Mouse (Mus musculus): ENCODE data around the gene Lsm2.
"Not testable (repeated sequence)": the region's sequence is repeated elsewhere in the genome, so short reads cannot be mapped to it uniquely, and the experiment has no call there.

Gene Lsm2

DNA sequence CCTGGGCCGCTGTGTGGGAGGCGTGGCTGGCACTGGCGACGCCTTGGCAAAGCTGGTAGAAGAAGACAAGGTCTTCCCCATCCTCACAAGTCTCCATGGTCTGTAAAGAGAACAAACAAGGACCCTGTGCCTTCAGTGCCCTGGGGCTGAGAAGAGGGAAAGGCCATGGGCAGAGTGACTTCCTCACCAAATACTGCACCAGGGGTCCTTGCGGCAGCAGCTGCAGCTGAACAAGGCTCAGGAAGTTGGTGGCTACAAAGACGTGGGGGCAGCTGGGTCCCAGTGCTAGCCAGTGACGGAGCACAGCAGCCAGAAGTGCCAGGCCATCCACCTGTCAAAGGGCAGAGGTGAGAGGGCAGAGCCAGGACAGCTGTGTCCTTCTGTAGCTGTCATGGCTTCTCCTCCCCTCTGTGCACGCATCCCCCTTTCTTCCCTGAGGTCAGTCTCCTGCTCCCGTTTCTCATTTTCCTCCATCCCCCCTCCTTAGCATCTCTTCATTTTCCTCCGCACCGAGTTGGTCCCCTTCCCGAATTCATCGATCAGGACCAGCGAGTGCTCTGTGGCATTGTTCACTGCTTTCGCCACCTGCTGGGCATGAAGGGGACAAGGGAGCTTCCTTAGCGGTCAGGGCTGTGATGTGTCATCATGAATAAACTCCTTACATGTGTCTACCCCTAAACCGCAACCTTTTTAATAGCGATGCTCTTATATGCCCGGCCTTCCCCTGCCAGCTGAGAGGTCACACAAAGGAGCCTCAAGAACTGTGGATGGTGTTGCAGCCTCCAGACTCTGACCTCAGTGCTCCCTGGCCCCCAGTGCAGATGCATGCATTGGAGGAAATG is 48.2 kb downstream of the Lsm2 start:
- no peak for DNase-seq (ENCODE audit: low read depth, low spot score)

DNA sequence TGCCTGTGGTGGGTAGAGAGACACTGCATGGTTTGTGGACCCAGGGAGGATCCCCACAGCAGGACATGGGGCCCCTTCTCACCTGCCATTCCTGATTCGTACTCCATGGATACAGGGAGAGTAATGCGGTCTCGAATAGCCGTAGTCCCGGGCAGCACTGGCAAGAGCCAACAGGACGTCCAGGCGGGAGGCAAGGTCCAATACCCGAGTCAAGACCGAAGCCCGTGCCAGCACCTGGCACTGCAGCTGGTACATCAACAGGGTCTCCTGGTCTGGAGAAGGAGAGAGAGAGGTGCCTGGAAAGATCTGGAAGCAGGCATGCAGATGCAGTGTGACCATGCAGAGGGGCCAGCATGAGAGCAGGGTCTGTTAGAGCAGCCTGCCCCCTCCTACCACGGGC is 49.6 kb downstream of the Lsm2 start:
- DNase-seq (ENCODE audit: low read depth, low spot score), result no peak

DNA sequence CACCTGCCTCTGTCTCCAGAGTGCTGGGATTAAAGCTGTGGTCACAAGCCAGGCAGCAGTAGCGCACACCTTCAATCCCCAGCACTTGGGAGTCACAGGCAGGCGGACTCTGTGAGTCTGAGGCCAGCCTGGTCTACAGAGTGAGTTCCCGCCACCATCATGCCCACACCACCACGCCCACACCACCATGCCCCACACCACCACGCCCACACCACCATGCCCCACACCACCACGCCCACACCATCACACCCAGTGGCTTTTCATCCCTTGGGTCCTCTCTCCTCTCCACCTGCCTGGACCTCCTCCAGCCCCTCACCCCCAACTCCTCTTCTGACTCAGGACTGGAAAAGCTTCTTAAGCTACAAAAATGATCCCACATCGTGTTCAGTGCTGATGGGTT is 50.2 kb downstream of the Lsm2 start:
- DNase-seq (ENCODE audit: low read depth, low spot score), result no peak

DNA sequence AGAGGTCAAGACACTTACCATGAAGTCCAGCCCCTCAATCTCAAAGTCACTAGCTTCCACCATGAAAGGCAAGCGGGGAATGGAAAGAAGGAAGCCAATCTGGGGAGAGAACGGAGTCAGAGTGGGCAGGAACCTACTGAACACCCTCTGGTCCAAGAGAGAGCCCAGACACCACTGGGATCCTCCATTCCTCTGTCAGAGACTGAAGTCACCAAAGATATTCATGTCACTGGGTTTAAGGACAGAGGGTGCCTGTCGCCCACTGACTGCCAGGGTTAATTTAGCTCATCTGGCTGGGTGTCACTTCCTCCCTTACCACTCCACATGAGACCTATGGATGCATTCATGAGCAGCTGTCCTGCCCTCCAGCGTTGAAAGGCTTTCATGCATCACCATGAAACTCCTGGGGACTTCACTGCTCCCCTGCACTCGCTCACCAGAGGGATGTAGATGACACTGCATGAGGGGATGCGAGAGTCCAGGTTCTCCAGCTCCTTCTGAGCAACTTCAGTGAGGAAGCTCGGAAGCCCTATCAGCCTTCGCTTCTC is 50.7 kb downstream of the Lsm2 start:
- DNase-seq (ENCODE audit: low read depth, low spot score), result no peak

DNA sequence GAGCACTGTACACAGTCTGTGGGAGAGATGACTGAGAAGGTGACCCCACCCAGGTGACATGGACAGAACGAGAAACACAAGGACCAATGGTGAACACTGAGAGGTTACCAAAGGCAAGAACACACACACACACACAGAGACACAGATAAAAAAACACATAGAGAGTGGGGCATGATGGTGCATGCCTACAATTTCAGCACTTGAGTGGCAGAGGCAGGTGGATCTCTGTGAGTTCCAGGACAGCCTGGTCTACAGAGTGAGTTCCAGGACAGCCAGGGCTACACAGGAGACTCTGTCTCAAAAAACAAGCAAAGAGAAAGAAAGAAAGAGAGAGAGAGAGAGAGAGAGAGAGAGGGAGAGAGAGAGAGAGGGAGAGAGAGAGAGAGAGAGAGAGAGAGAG is 52.0 kb downstream of the Lsm2 start:
- not testable (repeated sequence) for DNase-seq (ENCODE audit: low read depth, low spot score)

DNA sequence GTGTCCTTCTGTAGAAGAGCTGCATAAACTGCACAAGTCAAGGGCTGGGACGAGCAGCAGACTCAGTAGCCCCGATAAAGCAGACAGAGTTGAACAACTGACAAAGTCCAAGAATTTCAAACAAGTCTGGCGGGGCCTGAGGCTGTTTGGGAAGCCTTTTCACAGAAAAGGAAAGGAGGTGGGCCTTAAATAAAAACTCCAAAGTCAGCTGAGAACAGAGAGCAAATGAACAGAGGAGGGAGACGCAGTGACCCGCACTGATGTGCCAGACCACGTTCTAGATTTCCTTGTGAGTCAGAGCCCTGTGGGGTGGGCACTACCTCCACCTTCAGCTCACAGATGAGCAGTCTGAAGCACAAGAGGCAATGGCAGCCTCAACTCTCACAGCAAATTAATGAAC is 53.2 kb downstream of the Lsm2 start:
- DNase-seq (ENCODE audit: low read depth, low spot score), result no peak

Measured in c-Kit-negative CD71-positive TER-119-positive erythroid progenitor cells, embryonic 14.5 days (primary cell).